Mouse (Mus musculus) cerebellum, postnatal 4 days (tissue): ENCODE results near the gene Hhat.

ENCODE experiments used
- DNase-seq, 2 experiments: peaks; one replicate each; pipeline ENCODE4 v3.0.0; 2022; ENCODE audit warnings: low spot score in 2 of 2, mixed read lengths in 1 of 2

Gene Hhat

GRCm38 (mm10) chr1:192785046-192785961 lies 14.3 kb upstream of the Hhat start:
- DNase-seq, result no peak

GRCm38 (mm10) chr1:192784374-192784773 lies 13.4 kb upstream of the Hhat start:
- peak in 1 of 2 experiments; percentile 55 for DNase-seq

- no peak for DNase-seq
These were observed 10.2 kb upstream of the Hhat start for GRCm38 (mm10) chr1:192781256-192781655.

GRCm38 (mm10) chr1:192778869-192779514 lies 8.0 kb upstream of the Hhat start:
- DNase-seq, result no peak

GRCm38 (mm10) chr1:192778206-192778605 lies 7.2 kb upstream of the Hhat start:
- no peak for DNase-seq

GRCm38 (mm10) chr1:192770130-192770494 lies 911 bp downstream of the Hhat start:
- DNase-seq, result peak in 1 of 2 experiments; percentile 13

GRCm38 (mm10) chr1:192765531-192765930 lies 5.5 kb downstream of the Hhat start:
- no peak for DNase-seq

GRCm38 (mm10) chr1:192764547-192764946 lies 6.5 kb downstream of the Hhat start:
- no peak for DNase-seq

GRCm38 (mm10) chr1:192762946-192763933 lies 7.8 kb downstream of the Hhat start:
- DNase-seq, result no peak

- DNase-seq, result no peak
These were observed 14.3 kb downstream of the Hhat start for GRCm38 (mm10) chr1:192756674-192757073.

- DNase-seq, result no peak
These were observed 15.1 kb downstream of the Hhat start for GRCm38 (mm10) chr1:192755685-192756606.

GRCm38 (mm10) chr1:192755246-192755645 lies 15.8 kb downstream of the Hhat start:
- no peak for DNase-seq

- no peak for DNase-seq
These were observed 16.8 kb downstream of the Hhat start for GRCm38 (mm10) chr1:192754268-192754667.

GRCm38 (mm10) chr1:192752659-192753601 lies 18.1 kb downstream of the Hhat start:
- DNase-seq, result no peak

- no peak for DNase-seq
These were observed 21.0 kb downstream of the Hhat start for GRCm38 (mm10) chr1:192750042-192750437.

- DNase-seq, result no peak
These were observed 21.6 kb downstream of the Hhat start for GRCm38 (mm10) chr1:192749270-192750041.

GRCm38 (mm10) chr1:192746201-192746600 lies 24.8 kb downstream of the Hhat start:
- DNase-seq, result no peak

GRCm38 (mm10) chr1:192745240-192746101 lies 25.6 kb downstream of the Hhat start:
- DNase-seq, result peak in 1 of 2 experiments; percentile 45
